Mouse (Mus musculus): ENCODE results near the gene Grk6. TPM values are rescaled to one million over a fixed set of nuclear protein-coding genes. Genes with fewer than 3 reads are reported as not detected.

Gene Grk6
- total and polyA plus RNA-seq, 3 experiments = 83.2 to 96.7 TPM; not detected in 1

- Histone ChIP-seq H3K27ac (ENCODE audit: control insufficient read depth, low read depth, low read length) (no peak overlapping the region), H3K36me3 (ENCODE audit: control insufficient read depth in 1 of 2, insufficient read depth in 2 of 2, low read length in 2 of 2) (peaks cover 0 to 7% of the 10 kb centered on the region in 2 experiments; a peak in 2 of 4 replicates), H3K9me3 (replicated peaks; ENCODE audit: insufficient read depth, low read length) (no peaks in the 10 kb centered on the region), H3K9ac (ENCODE audit: control insufficient read depth, low read depth, low read length, poor library complexity, severe bottlenecking) (no peak overlapping the region), H3K4me3 (ENCODE audit: control insufficient read depth in 1 of 2, insufficient read depth in 1 of 2, low read depth in 2 of 2, low read length in 2 of 2) (no peak overlapping the region), H3K27me3 (ENCODE audit: control insufficient read depth in 1 of 2, insufficient read depth in 2 of 2, low read length in 2 of 2) (no peaks in the 10 kb centered on the region), H3K4me1 (ENCODE audit: control insufficient read depth in 1 of 2, insufficient read depth in 2 of 2, low read length in 2 of 2) (peaks cover 0 to 13% of the 10 kb centered on the region in 2 experiments; a peak in 2 of 4 replicates), H3K79me2 (ENCODE audit: control insufficient read depth, insufficient read depth, low read length, poor library complexity) (no peaks in the 10 kb centered on the region)
- TF ChIP-seq MAZ (IDR thresholded peaks at IDR 0.05; ENCODE audit: low read depth, low read length) = no peak
- no peak for TF ChIP-seq CTCF (IDR thresholded peaks at IDR 0.05 in 2 of 3, conservative IDR thresholded peaks at IDR 0.05 in 1 of 3; ENCODE audit: control insufficient read depth in 1 of 3, insufficient read depth in 1 of 3, low read depth in 2 of 3, low read length in 3 of 3, poor library complexity in 1 of 3, severe bottlenecking in 1 of 3)
- TF ChIP-seq RAD21 (IDR thresholded peaks at IDR 0.05; ENCODE audit: low read depth, low read length) = no peak
- no peak for TF ChIP-seq JUND (IDR thresholded peaks at IDR 0.05; ENCODE audit: low read depth, low read length)
- no peak for TF ChIP-seq SMC3 (IDR thresholded peaks at IDR 0.05; ENCODE audit: low read depth, low read length)
- DNase-seq (ENCODE audit: low read depth, low spot score) = no peak
Measured at GRCm38 (mm10) chr13:55408546-55409120, 36.2 kb upstream of the Grk6 start.

- H3K9me3 ChIP-seq (replicated peaks; ENCODE audit: insufficient read depth, low read length) = no peaks in the 10 kb centered on the region
- H3K79me2 ChIP-seq (ENCODE audit: control insufficient read depth, insufficient read depth, low read length, poor library complexity) = no peaks in the 10 kb centered on the region
- no peak for DNase-seq (ENCODE audit: low read depth, low spot score)
- H3K27me3 ChIP-seq (ENCODE audit: control insufficient read depth in 1 of 2, insufficient read depth in 2 of 2, low read length in 2 of 2) = no peaks in the 10 kb centered on the region
- no peak overlapping the region for H3K4me3 ChIP-seq (ENCODE audit: control insufficient read depth in 1 of 2, insufficient read depth in 1 of 2, low read depth in 2 of 2, low read length in 2 of 2)
- H3K36me3 ChIP-seq (ENCODE audit: control insufficient read depth in 1 of 2, insufficient read depth in 2 of 2, low read length in 2 of 2) = peaks cover 0 to 7% of the 10 kb centered on the region in 2 experiments; a peak in 2 of 4 replicates
- peaks cover 0 to 9% of the 10 kb centered on the region in 2 experiments; a peak in 2 of 4 replicates for H3K4me1 ChIP-seq (ENCODE audit: control insufficient read depth in 1 of 2, insufficient read depth in 2 of 2, low read length in 2 of 2)
- TF ChIP-seq ZC3H11A (IDR thresholded peaks at IDR 0.05; ENCODE audit: low read depth, low read length) (no peak), RCOR1 (IDR thresholded peaks at IDR 0.05; ENCODE audit: low read depth, low read length) (no peak), USF2 (IDR thresholded peaks at IDR 0.05; ENCODE audit: borderline replicate concordance in 1 of 2, insufficient read depth in 1 of 2, low read depth in 1 of 2, low read length in 2 of 2) (no peak), MEF2A (IDR thresholded peaks at IDR 0.05; ENCODE audit: extremely low read depth, insufficient replicate concordance, low read depth, low read length, poor library complexity, severe bottlenecking) (no peak), ETS1 (IDR thresholded peaks at IDR 0.05; ENCODE audit: low read depth, low read length) (no peak)
- no peak overlapping the region for H3K27ac ChIP-seq (ENCODE audit: control insufficient read depth, low read depth, low read length)
- no peak overlapping the region for H3K9ac ChIP-seq (ENCODE audit: control insufficient read depth, low read depth, low read length, poor library complexity, severe bottlenecking)
Measured at GRCm38 (mm10) chr13:55411826-55412225, 33.0 kb upstream of the Grk6 start.

GRCm38 (mm10) chr13:55412643-55413307 lies 32.1 kb upstream of the Grk6 start:
- Histone ChIP-seq H3K9me3 (replicated peaks; ENCODE audit: insufficient read depth, low read length) (no peaks in the 10 kb centered on the region), H3K27me3 (ENCODE audit: control insufficient read depth in 1 of 2, insufficient read depth in 2 of 2, low read length in 2 of 2) (no peaks in the 10 kb centered on the region), H3K4me1 (ENCODE audit: control insufficient read depth in 1 of 2, insufficient read depth in 2 of 2, low read length in 2 of 2) (peaks cover 0 to 10% of the 10 kb centered on the region in 2 experiments; a peak in 2 of 4 replicates), H3K9ac (ENCODE audit: control insufficient read depth, low read depth, low read length, poor library complexity, severe bottlenecking) (no peak overlapping the region), H3K27ac (ENCODE audit: control insufficient read depth, low read depth, low read length) (no peak overlapping the region), H3K36me3 (ENCODE audit: control insufficient read depth in 1 of 2, insufficient read depth in 2 of 2, low read length in 2 of 2) (peaks cover 0 to 7% of the 10 kb centered on the region in 2 experiments; a peak in 2 of 4 replicates), H3K79me2 (ENCODE audit: control insufficient read depth, insufficient read depth, low read length, poor library complexity) (no peaks in the 10 kb centered on the region), H3K4me3 (ENCODE audit: control insufficient read depth in 1 of 2, insufficient read depth in 1 of 2, low read depth in 2 of 2, low read length in 2 of 2) (no peak overlapping the region)
- peak; percentile 39 for DNase-seq (ENCODE audit: low read depth, low spot score)
- no peak for TF ChIP-seq MAFK (IDR thresholded peaks at IDR 0.05; ENCODE audit: borderline replicate concordance, low read depth, low read length)
- no peak for TF ChIP-seq JUND (IDR thresholded peaks at IDR 0.05; ENCODE audit: low read depth, low read length)
- TF ChIP-seq MYC (IDR thresholded peaks at IDR 0.05; ENCODE audit: low read depth, low read length) = 0 out of 2 replicates have a peak, but pooled peaks have one; percentile 44
- TF ChIP-seq ZC3H11A (IDR thresholded peaks at IDR 0.05; ENCODE audit: low read depth, low read length) = no peak
- no peak for TF ChIP-seq RCOR1 (IDR thresholded peaks at IDR 0.05; ENCODE audit: low read depth, low read length)
- TF ChIP-seq ZKSCAN1 (IDR thresholded peaks at IDR 0.05; ENCODE audit: low read depth, low read length) = no peak
- peak; percentile 53; the same call in 1 of the 2 replicates for TF ChIP-seq MXI1 (IDR thresholded peaks at IDR 0.05; ENCODE audit: low read depth, low read length)
- TF ChIP-seq TCF12 (IDR thresholded peaks at IDR 0.05; ENCODE audit: low read depth, low read length) = no peak
- TF ChIP-seq POLR2A (IDR thresholded peaks at IDR 0.05; ENCODE audit: control insufficient read depth in 1 of 2, insufficient read depth in 1 of 2, low read depth in 1 of 2, low read length in 2 of 2, poor library complexity in 1 of 2) = no peak
- TF ChIP-seq E2F4 (IDR thresholded peaks at IDR 0.05; ENCODE audit: borderline replicate concordance, low read depth, low read length) = no peak
- TF ChIP-seq BHLHE40 (IDR thresholded peaks at IDR 0.05; ENCODE audit: borderline replicate concordance, low read depth, low read length) = peak; percentile 86
- TF ChIP-seq USF1 (IDR thresholded peaks at IDR 0.05; ENCODE audit: low read depth, low read length) = peak; percentile 63
- no peak for TF ChIP-seq SMC3 (IDR thresholded peaks at IDR 0.05; ENCODE audit: low read depth, low read length)
